Mouse (Mus musculus) layer of hippocampus, postnatal 36 days (tissue): ENCODE results near the gene Iqsec1. TPM values are rescaled to one million over a fixed set of nuclear protein-coding genes. Genes with fewer than 3 reads are reported as not detected.

ENCODE experiments used
- DNase-seq, 2 experiments: peaks; one replicate each; pipeline ENCODE4 v3.0.0; 2022
- microRNA-seq, 2 experiments: library from miRNA; unstranded; fragments of <30 nt; microRNA quantifications; one replicate each; pipeline ENCODE4 v1.2.0; 2021
- total RNA-seq, 2 experiments: library from RNA; stranded (reverse); gene quantifications; 2 replicates each; pipeline ENCODE4 v1.2.3; 2021

The Iqsec1 gene
- total RNA-seq, 2 experiments from 2014 or later: 243 to 261 TPM

DNA sequence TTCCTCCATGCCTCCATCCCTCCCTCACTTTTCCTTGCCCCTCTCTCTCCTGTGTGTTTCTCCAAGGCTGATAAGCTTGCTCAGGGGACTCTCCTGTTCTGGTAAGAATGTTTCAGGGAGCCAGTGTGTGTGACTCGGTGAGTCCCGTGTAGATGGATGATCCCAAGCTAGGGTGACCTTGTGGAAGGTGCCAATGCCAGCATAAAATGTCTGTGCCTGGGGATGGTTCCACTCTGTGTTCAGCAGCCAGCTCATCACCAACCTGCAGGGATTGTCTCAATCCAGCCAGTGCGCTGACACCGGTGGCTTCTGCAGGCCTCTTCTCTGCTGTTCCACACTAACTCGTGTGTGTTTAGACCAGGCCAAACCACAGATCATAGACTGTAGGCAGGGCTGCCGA lies 372.0 kb downstream of the Iqsec1 start:
- no peak for DNase-seq

DNA sequence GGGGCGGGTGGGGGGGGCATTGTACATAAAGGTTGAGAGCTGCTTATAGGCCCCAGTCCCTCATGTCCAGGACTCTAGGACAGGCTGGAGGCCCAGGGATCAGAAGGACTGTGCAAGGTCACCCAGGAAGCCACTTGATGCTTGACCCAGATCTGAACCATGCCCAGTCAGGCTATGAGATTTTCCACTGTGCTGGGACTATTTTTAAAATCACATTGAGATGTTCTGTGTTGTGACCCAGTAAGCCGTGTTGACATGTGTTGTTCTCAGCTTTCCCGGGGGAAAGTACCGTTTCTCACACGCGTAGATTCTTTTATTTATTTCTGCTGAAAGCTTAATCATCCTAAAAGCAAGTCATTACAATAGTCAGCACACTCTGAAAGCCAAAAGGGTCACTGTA lies 372.5 kb downstream of the Iqsec1 start:
- DNase-seq: no peak

DNA sequence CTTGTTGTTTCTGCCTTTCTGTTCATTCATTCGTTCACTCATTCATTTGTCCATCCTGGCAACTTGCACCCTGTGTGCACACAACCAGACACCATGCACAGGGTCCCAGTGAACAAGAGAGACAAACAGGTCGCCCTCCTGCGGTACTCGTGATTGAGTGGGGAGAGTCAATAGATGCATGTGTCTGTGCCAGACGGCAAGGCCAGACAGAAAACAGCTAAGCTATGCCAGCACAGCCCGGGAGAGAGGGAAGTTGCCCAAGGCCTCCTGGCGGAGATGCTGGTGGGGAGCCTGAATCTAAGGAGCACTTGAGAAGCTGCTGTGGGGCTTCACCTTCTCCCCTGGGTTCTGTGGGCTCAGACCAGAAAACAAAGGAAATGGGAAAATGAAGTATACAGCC lies 373.1 kb downstream of the Iqsec1 start:
- DNase-seq: peak in 1 of 2 experiments; percentile 33

DNA sequence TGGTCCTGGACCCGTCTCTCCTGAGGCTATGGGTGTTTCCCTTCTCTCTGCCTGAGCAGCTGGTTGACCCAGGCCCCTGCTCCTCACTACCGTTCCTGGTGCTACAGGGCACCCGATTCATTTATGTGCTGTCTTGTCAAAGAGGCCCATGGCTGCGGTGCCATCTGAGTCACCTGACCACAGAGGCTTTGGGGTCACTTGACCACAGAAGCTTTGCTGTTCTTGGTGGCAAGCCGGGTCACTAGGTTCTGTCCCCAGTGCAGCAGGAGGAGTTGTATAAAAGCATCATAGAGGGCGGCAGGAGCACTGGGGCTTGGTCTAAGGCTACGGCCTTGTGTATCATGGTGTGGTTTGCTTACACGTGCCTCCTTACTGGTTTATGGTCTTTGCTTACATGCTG lies 375.2 kb downstream of the Iqsec1 start:
- DNase-seq: no peak

DNA sequence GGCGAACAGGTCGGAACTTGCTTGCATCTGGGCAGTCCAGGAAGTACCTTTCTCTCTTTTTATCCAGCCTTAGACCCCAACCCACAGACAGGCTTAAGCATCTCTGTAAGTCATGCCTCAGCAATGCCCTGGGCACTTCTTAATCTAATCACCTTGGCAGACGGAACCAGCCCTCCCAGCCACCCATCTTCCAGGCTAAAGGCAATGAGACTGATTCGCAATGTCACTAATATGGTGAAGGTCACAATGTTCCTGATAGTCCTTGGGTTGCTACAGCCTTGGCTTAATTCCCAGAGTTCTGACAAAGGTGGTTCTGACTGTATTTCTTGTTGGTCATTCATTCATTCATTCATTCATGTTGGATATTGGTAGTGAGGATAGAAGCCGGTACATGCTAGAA lies 378.2 kb downstream of the Iqsec1 start:
- no peak for DNase-seq

DNA sequence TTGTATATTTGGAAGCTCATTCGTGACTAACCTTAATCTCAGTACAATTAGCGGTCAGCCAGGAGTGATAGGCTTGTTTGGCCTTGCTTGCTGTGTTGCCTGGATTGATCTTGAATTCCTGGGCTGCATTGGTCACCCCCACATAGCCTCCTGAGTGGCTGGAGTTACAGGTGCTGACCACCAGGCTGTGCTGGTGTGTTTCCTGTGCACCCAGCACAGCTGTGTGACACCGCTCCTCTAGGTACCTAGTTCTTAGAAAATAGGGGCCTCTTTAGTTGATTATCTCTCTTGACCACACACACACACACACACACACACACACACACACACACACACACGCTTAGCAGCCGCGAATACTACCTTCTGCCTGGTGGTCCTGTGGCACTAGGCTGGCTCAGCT lies 380.3 kb downstream of the Iqsec1 start:
- DNase-seq: no peak

DNA sequence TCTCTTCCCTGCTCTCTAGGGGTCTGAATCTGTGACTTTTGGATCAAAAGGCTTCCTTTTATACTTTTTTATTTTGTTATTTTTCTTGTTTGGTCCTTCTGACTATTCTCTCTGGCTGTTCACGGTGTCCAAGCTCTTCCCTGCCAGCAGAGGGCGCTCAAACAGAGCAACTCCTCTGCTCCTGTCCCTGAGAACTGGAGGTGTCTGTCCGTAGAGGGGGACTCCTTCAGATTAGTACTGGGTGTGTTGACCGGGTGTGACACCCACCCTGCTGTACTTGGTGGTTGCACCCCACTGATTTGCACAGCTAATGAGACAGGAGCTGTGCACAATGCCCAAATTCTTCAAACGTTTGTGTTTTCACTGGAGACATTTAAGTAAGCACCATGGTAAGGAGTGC lies 381.3 kb downstream of the Iqsec1 start:
- peak; percentile 41 for DNase-seq

DNA sequence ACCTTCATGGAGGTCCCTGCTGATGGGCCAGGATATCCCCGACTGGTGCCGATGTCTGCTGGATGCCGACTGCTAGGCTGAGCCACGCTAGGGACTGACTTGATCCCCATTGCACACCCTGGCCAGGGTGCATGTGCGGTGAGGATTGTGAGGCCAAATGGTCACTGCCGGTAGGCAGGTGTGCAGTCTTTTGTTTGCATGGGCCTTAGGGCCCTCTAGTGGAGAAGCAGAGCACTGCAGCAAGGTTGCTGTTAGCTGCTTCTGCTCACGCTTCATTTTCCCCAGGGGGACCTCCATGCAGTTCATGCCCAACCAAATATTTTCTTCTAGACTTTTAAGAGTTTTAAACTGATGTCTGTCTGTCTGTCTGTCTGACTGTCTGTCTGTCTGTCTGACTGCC lies 381.9 kb downstream of the Iqsec1 start:
- DNase-seq: peak in 1 of 2 experiments; percentile 36

Small RNA genes within 50 kb of the gene (microRNA-seq; reads per million reads assigned to microRNA genes)
- 0 reads per million in 2 experiments for gene Gm24816

Other genes with a start within 250 kb of the Iqsec1 start
- gene Nup210, start 128.1 kb upstream of the Iqsec1 start, total RNA-seq: 10 to 100 TPM; 19.1 to 24.7 TPM
- 100 to 1,000 TPM; 143 to 159 TPM for gene Hdac11, start 168.0 kb upstream of the Iqsec1 start, total RNA-seq
- 10 to 100 TPM in 1 of 2 experiments, 1 to 10 TPM in 1; 9.3 to 10.3 TPM for gene Fbln2, start 223.8 kb upstream of the Iqsec1 start, total RNA-seq